Mouse (Mus musculus) heart, postnatal 36 days (tissue): ENCODE measurements around the gene Mlkl. TPM values are rescaled to one million over a fixed set of nuclear protein-coding genes. Genes with fewer than 3 reads are reported as not detected.

Source experiments
- DNase-seq, 2 experiments: peaks; one replicate each; pipeline ENCODE4 v3.0.0; 2021 to 2022
- intact Hi-C: fragments of 180-260 bp; cut with DNase I; formaldehyde crosslinking; loops from one replicate; pipeline ENCODE4 v1.15.1; 2025
- total RNA-seq, 2 experiments: library from RNA; stranded (reverse); gene quantifications; 2 replicates each; pipeline ENCODE4 v1.2.3; 2021

Gene Mlkl
- 1 to 10 TPM; 2.5 to 3.5 TPM for total RNA-seq

DNA sequence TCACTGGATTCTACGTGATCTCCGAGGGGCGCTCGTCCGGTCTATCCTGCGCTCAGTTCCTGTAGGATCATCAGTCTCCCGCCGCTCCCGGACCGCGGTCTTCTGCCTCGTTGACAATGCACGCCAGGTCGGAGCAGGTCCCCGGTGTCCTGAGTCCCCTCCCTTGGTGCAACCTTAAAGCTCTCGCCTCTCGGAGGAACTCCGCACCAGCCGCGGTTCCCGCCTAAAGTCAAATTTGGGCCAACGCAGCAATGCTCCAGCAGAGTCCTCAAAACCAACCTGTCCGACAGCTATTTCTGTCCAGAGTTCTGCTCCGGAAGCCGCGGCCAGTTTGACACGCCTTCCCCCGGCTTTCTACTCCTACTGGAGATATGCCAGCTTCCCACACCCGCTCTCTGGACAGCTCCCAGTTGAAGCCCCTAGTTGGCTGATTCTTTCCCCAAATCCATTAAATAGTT, at the start of gene Mlkl:
TSS of gene Mlkl (minus strand) at position 288 of the 458 bp plus-strand sequence.
- peak; percentile 58 to 67 for DNase-seq
- intact Hi-C loops: no loop called here

DNA sequence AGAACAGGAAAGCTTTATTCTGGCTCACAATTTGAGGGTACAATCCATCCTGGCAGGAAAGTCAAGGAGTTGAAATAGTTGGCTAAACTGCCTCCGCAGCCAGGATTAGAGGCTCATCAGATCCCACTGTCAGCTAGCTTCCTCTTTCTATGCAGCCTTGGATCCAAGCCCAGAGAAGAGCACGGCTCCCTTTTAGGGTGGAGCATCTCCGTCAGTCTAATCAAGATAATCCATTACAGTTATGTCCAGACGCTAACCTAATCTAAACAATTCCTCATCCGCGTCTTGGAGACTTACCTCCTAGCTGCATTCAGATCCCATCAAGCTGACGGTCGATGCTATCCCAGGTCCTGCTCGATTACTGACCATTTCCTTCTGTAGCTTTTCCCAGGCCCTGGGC, 47.9 kb upstream of the Mlkl start:
- no peak for DNase-seq
- intact Hi-C loops: no loop called here

DNA sequence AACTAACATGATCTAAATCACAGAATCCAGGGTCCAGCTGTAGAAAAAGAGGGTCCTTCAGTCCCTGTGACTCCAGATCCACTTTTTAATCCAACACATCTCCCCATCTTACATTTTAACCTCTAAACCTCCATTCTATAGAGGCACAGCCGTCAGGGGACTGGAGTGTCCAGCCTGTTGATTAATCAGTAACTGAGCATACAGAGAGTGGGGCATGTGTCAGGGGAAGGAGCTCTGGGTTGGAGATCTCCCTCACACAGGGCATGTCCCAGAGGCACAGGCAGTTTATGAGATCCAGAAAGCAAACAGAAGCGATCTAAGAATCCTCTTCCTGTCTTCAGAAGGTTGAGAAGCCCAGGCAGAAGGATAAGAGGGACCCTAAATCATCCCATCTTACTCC, 46.7 kb upstream of the Mlkl start:
- intact Hi-C loops: no loop called here
- no peak for DNase-seq

DNA sequence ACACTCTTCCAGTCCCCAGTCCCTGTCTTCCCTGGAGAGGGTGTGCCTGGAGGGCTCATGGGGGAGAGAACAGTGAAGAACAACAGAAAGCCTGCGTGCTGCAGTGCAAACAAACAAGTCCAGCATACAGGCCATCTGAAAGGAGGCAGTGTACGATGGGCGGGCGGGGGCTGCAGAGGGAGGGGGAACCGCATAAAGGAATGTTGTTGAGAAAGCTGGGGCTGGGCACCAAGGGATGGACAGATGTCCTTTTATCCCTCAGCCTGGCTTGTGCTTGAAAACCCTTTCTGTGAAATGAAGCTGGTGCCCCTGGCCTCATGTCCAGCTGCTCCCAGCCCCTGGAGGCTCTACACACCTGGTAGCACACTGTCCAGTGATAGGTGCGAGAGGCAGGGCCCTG, 37.2 kb upstream of the Mlkl start:
- intact Hi-C loops: no loop called here
- DNase-seq: no peak

DNA sequence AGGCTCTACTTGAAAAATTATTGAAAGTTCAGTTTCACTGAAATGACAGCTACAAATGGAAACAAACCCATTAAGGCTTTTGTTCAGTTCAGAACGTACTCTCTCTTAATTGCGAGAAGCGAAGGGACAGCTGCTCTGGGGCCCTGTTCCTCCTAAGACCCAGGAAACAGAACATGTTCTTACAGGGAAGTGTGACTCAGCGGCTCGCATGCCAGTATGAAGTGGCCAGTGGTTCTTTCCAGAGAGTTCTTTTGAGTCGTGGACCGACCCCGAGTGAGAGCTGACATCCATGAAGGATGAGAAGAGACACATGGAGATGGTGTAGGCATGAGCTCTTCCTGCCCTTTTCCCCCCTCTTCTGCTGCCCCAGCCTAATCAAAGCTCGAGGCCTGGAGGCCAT, 31.7 kb upstream of the Mlkl start:
- intact Hi-C loops: no loop called here

DNA sequence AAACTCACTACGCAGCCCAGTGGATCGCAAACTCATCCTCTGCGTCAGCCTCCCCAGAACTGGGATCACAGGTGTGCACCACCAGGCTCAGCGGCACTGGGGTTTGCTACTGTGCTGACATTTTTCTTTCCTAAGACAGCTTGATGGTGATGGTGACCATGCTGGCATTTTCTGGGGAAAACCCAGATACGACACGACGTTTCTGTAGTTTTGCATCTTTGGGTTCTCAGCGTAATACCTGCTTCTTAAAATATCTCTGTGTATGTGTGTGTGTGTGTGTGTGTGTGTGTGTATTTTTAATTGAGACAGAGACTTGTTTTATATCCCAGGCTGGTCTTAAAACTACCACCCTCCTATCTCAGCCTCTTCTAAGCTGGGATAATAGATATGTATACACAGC, 29.4 kb upstream of the Mlkl start:
- no peak for DNase-seq
- intact Hi-C loops: no loop called here

More for the DNA sequence above, 31.7 kb upstream of the Mlkl start:
- no peak for DNase-seq

DNA sequence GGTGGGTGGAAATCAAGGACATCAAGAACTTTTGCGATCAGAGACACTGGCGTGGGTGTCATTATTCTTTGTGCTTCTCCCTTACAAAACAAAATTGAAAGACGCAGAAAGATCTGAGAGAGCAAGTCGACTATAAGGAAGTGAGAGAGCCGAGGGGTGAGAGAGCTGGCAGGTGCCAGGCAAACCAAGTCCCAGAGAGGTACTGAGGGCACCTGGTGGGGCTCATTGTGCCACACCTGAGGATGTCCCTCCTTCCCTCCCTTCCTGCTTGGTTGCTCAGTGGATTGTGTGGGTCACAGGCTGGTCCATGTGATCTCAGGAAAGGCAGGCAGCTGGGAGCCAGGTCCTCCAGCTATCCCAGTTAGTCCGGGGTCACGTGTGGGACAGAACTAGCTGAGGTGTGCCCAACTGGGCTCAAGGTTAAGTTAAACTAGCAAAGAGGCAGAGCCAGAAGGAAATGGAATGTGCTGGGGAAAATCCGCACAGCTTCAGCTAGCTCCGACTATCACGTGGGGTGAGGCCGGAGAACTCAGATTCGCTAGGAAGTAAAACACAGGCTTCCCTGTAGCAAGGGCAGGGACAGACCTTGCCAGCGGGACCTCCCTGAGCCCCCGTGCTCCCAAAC, 28.7 kb upstream of the Mlkl start:
- peak; percentile 14 to 25 for DNase-seq
- intact Hi-C loops: no loop called here

DNA sequence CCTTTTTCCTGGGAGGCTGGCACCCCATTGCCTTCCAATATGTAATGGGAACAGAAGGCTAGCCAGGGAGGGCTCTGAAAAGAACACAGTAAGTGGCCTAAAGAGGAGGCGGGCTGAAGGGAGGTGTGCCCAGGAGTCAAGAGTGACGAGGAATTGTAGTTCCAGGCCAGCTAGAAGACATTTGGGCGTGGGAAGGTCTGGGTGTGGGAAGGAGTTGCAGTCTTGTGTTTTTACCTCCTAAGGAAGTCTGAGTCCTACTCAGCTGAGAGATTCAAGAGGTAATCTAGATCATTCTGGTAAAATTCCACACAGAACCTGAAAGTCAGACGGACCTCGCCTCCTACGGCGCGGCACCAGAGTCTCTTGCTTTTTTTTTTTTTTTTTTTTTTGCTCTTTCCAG, 25.5 kb upstream of the Mlkl start:
- DNase-seq: no peak
- intact Hi-C loops: no loop called here

DNA sequence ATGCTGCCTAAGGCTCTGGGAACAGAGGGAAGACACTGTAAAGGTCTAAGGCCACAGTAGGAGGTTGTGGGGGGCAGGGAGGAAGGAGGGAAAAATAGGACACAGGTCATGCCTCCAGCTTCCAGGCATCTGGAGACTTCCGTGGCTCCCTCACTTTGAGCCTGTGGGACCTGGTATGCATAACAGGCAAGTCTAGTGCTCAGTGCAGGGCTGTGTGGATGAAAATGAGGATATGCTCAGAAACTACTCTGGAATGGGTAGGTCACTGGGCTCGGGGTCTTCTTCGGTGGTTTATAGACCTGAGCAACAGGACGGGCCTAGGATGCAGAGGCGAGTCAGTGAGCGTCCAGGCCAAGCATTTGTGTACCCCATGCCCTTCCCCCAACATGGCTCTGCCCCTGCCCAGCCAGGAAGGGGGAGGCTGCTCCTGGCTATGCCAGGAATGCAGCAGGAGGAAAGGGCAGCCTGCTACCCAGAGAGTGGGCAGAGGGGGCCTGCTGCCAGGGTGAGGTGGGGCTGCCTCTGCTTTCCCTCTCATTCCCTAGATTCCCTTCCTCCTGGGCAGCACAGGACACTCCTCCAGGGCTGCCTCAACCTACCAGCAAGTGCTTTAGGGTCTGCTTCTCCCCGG, 22.7 kb upstream of the Mlkl start:
- intact Hi-C loops: no loop called here

DNA sequence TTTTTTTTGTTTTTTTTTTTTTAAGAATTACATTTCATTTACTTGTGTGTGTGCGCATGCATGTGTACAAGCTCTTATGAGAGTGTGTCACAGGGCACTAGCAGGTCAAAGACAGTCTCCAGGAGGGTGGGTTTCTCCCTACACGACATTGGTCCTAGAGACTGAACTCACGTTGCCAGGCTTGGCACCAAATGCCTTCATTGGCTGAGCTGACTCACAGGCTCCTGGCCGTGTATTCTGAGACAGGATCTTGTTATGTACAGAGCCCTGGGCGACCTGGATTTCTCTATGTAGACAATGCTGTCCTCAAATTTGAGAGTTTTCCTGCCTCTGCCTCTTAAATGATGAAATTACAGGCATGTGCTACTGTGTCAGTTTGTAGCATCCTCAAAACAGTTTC, 22.0 kb upstream of the Mlkl start:
- intact Hi-C loops: no loop called here
- DNase-seq: no peak

More for the DNA sequence above, 22.7 kb upstream of the Mlkl start:
- no peak for DNase-seq

DNA sequence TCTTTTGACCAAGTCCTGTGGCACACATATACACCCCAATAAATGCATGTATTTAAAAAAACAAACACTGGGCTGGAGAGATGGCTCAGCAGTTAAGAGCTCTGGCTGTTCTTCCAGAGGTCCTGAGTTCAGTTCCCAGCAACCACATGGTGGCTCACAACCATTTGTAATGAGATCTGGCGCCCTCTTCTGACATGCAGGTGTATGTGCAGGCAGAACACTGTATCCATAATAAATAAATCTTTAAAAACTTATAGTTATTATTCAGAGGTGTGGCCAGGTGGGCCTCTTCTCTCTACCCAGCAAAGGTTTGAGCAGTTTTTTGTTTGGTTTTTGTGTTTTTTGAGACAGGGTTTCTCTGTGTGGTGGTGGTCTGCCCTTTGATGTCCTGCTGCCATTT, 20.9 kb upstream of the Mlkl start:
- DNase-seq: no peak
- intact Hi-C loops: no loop called here

DNA sequence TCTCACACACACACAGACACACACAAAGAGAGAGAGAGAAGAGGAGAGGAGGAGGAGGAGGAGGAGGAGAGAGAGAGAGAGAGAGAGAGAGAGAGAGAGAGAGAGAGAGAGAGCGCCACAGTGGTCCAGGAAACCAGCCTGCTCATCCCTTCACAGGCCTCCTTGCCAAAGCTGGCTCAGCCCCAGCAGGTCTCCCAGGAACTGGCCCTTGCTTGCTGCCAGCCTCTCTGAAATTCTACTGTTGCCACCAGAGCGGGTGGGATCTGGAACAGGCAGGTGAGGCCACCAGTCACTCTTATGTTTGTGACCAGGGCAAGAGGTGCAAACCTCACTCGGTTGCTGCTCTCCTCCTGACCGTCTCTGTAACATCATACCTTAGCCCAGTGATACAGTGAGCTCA, 19.5 kb upstream of the Mlkl start:
- no peak for DNase-seq
- intact Hi-C loops: no loop called here

DNA sequence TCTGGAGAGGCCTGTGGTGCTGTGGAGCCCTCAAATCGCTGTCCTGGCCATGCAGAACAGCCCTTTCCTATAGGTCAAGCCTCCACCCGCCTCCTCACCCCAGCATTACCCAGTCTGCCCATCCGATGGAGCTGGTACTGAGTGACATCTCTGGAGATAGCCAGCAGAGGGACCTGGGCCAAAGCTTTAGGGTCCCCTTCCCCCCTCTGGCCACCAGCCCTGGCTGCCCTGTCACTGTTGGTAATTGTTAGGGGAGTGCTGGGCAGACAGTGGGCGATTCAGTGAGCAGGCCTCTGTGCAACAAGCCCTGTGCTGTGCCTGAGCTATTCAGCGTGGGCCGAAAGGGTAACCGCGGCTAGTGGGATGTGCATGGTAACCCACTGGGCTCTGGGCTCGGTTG, 15.5 kb upstream of the Mlkl start:
- intact Hi-C loops: no loop called here

DNA sequence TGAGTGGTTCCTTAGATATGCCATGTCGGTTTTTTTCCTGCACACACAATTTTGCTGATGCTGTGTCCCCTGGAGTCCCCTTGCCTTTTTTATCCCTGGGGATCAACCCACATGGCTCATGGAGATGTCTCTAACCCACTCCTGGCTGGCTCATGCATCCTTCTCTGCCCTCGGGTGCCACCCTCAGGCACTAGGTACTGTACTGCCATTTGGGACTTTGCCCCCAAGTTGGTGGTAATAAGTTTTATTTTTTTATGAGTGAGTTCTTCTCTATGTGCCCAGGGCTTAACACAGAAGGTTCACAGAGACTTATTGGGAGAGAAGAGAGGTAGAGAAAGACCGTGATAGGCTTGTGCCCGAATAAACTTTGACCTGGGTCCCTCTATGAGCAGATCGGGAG, 14.3 kb upstream of the Mlkl start:
- intact Hi-C loops: no loop called here
- DNase-seq: no peak

More for the DNA sequence above, 15.5 kb upstream of the Mlkl start:
- DNase-seq: no peak

DNA sequence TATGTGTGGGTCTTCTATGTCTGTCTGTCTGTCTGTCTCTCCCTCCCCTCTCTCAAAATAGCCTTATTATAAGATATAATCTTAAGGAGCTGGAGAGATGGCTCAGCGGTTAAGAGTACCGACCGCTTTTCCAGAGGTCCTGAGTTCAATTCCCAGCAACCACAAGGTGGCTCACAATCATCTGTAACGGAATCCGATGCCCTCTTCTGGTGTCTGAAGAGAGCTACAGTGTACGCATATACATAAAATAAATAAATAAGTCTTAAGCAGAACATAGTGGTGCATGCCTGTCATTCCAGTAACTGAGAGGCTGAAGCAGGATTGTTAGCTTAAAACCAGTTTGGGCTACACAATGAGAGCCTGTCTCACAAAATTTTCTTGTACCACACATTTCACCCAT, 12.6 kb upstream of the Mlkl start:
- no peak for DNase-seq
- intact Hi-C loops: no loop called here

DNA sequence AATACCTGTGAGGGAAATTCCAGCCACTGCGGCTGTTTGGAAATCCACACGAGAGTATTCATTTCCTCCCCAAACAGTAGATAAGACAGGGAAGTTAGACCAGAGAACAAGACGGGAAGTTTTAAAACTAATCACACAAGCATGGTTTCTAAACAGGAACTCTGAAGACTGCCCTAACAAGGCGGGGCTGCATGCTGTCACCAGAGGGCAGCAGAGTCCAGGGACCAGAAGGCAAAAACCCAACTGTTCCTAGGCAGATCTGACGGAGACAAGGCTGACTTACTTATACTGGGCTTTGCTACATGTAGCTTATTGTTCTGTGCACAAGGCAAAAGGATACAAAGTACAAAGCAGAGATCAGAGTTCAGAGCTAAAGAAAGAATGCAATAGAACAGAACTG, 5.2 kb upstream of the Mlkl start:
- intact Hi-C loops: loop anchor here (1.0 to 10.0 kb wide), 5 partner anchors 96 to 492 kb away; partner anchors contain the start of gene Znrf1
- peak; percentile 83 to 87 for DNase-seq

DNA sequence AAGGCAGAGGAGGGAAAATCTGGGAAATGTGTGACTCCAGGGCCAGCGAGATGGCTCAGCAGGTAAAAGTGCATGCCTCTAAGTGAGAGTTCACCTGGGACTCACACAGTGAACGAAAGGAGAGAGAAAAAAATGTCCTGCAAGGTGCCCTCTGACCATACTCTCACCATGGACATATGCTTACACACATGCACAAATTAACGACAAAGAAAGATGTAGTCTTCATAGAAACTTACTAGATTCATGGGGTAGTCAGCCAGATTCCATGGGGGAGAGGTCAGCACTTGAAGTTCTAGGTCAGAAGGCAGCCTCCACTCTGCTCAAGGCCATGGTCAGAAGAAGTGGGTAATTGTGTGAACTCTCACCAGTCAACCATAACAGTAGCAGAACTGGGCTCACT, 2.2 kb upstream of the Mlkl start:
- intact Hi-C loops: loop anchor here (5.0 to 10.0 kb wide), 3 partner anchors 197 to 495 kb away; partner anchors contain the start of gene Znrf1

DNA sequence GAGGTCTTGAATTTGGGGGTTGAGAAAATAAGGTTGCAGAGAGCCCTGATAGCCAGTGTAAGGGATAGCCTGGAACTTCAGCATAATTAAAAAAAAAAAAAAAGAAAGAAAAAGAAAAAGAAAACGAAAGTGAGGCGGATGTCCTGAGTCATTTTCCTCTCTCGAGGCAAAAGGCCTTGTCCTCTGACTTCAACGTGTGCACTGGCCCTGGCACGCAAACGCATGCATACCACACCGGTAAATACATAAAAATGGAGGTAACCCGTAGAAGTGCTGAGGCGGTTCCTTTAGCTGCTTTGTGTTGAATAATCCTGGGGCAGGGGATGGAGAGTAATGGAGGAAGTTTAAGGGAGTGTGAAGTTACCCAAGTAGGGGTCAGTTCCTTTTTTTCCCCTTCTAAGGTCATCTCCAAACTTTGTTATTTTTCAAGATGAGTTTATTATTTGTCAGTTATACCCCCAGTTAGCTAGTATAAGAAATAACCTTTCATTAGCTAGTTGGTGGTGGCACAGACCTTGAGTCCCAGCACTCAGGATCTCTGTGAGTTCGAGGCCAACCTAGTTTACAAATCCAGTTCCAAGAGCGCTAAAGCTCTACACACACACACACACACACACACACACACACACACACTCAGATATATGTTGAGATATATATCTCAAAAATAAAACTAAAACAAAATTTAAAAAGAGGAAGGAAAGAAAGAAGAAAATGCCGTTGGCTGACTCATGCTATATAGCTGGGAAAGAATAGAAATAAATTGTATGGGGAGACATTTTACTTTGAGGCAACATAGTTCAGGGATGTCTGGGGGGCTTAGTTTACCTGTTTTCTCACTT, 612 bp upstream of the Mlkl start:
- no peak for DNase-seq
- intact Hi-C loops: no loop called here

More for the DNA sequence above, 2.2 kb upstream of the Mlkl start:
- no peak for DNase-seq

DNA sequence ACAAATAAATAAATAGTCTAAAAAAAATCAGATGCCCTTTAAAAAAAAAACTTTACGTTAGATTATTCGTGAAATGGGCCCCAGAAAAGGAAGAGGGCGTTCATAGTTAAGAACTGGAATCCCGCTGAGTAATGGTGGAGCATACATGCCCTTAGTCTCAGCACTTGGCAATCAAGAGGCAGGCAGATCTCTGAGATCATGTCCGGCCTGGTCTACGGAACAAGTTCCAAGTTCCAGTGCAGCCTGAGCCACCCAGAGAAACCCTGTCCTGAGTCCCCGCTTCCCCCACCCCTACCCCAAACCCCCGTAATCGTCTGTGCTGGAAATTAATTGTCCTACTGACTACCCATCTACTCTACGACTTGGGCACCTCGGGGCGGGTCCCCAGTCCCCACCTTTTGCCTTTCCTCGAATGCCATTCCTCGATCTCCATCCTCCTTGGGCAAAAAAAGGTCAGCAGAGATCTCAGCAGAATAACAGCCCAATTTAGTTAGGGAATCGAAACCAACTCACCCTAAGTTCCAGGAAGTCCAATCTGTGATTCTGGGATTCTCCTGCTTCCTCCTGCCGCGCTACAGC, 577 bp downstream of the Mlkl start:
- intact Hi-C loops: no loop called here
- DNase-seq: peak in 1 of 2 experiments; percentile 18

DNA sequence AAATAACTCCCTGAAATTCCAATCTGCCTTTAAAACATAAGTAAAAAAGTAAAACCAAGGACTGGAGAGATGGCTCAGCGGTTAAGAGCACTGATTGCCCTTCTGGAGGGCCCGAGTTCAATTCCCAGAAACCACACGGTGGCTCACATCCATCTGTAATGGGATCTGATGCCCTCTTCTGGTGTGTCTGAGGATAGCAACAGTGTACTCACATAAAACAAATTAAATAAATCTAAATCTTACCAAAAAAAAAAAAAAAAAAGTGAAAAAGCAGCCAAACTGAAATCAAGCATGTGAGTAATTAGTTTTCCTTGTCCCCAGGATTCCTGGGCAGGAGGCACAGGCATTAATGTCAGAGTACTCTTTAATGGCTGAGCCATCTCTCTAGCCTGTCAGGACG, 1.3 kb downstream of the Mlkl start:
- DNase-seq: no peak

DNA sequence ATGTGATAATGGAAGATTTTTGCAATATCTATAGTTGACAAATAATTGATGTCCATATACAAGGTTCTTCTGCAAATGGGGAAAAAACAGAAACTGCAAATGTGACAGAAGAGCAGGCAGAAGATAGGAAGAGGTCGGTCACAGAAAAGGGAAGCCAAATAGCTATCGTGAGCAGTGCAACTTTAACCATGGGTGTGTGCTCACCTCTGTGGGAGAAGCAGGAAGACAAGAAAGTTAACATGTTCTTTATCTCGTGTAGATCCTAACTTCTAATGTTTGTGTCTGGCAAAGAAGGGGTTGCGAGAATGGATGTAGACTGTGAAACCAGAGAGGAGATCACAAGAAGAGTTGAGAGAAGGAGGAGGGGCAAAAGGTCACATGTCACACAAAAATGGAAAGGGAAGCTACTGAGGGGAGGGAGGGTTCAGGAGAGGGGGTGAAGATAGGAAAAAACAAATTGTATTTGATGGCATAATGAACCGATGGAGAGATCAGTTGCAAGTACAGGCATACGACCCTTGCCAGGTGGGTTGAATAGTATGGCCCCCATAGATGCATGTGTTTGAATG, 12.7 kb downstream of the Mlkl start:
- intact Hi-C loops: no loop called here
- no peak for DNase-seq

More for the DNA sequence above, 1.3 kb downstream of the Mlkl start:
- intact Hi-C loops: no loop called here
